Mouse (Mus musculus) right cerebral cortex, adult 18-20 months (tissue): ENCODE results near the gene Lcn12.

ENCODE experiments used
- DNase-seq: peaks from one replicate; pipeline ENCODE4 v3.0.0; 2022; ENCODE audit warnings: mixed read lengths

Lcn12 gene

DNA sequence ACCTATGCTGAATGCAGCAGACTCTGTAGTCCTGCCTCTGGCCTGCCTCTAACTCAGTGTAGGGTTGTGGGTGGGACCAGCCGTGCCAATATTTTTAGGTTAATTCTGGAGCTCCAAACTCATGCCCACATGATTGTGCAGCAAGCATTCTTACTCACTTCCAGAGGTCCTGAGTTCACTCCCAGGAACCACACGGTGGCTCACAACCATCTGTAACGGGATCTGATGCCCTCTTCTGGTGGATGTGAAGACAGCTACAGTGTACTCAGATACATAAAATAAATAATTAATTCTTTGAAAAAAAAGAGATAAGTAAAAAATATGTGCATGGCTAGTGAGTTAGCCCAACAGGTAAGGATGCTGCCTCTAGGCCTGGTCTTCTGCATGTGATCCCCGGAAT is 2.8 kb upstream of the Lcn12 start:
- DNase-seq = no peak

DNA sequence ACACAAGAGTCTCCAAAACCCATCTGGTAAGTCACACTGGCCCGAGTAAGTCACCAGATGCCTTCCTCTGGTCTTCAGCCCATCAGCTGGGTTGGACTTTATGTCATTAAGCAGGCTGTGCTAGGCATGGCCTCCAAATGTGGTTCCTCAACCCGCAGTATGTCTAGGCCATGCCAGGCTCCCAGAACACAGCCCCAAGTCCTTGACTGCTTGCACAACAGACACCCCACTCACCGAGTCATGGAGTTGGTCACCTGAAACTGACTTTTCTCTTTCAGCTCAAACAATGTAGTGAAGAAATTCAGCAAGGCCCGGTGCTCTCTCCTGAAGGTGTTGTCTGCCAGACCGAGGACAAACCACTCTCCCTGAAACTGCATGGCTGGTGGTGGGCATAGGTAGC is 723 bp downstream of the Lcn12 start:
- DNase-seq = no peak

DNA sequence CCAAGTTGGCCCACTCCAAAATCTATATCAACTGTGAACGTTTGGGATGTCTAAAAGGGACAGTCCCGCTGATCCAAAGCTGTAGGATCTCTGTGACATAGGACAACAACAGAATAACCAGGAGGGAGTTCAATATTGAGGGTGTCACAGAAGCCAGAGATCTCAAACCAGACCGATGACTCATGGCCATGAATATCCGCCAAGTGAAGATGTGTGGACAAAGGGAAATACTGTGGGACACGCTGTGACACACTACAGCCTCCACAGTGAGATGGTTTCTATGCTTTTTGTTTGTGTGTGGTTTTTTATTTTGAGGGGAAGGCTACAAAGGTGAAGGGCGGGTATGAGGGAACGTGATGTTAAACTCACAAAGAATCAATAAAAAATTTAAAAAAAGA is 5.0 kb downstream of the Lcn12 start:
- no peak for DNase-seq

DNA sequence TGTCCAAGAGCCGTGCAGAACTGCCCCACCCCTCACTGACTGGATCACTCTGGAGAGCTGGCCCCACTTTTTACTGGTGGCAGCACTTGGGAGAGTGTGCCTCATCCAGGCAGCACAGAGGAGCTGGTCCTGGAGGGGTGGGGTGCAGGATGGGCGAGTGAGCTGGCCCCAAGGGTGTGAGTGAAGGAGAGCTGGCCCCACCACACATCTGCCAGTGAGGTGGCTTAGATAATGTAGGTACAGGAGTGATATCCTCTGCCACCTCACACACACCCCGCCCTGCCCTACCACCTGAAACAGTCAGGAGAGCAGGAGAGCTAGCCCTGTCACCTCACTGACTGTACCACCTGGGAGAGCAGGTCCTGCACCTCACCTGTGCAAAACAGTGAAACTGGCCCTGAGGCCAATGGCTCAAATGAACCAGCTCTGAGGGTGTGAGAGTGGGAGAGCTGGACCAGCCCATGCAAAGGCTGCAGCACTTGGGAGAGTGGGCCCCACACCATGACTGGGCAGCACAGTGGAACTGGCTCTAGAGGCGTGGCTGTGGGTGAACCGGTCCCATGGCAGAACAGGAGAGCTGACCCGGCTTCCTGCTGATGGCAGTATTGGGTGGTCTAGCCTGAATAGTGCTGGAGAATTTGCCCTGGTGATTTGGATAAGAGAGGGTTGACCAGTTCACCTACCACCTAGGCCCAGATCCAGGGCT is 5.6 kb downstream of the Lcn12 start:
- no peak for DNase-seq

DNA sequence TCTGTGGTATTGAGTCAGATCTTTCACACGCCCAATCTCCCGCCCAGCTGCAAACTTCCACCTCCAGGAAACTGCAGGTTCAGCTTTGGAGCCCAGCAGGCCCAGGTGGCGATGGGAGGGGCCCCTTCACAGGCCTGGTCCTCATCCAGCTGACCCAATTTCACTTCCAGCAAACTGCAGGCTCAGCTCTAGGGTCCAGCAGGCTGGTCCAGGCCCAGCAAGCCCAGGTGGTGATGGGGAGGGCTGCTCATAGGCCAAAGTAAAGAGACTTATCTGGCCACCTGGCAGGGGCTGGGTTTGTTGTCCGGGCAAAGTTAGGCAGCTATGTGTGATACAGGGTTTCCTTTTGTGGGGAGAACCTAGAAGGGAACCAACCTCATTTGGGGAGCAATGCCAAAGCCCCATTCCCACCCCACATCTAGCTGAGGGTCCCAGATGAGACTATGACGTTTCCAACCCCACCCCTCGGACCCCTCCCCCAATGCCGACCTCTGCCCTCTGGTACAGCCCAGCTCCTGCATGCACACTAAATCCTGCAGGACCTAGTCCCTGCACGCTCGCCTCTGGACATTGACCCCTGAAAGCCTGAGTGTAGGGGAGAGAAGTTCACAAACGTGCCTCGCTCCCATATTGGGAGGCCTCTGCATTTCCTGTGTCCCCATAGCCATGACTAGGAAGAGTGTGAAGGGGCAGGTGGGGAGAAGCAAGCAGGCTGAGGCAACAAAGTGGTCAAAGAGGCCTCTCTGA is 8.6 kb downstream of the Lcn12 start:
- DNase-seq = no peak

DNA sequence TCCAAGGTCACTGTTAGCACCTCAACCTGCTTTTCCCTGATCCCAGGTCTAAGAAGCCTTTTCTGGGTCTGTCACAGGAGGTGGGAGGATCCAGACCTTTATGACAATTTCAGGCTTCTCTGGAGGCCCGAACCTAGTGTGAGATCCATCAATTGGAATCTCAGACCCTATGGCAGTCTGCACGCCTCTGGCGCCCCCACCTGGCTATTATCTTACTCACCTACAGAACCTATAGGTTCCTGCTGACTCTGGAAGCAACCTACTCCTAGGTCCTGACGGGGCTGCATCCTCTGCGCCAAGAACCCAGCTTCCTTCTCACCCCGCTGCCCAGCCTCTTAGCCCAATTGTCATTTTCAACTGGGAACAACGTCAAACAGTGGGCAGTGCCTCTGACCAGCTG is 10.7 kb downstream of the Lcn12 start:
- DNase-seq = no peak

DNA sequence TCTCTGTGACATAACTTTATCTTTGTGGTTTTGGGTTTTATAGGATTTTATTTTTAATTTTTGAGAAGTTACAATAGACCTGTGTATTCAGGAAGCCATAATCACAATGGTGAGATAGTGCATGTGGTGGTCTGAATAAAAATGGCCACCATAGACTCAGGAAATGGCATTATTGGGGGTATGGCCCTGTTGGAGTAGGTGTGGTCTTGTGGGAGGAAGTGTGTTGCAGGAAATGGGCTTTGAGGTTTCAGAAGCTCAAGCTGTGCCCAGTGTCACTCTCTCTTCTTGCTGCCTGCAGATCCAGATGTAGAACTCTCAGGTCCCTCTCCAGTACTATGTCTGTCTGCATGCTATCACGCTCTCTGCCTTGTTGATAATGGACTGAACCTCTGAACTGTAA is 13.2 kb downstream of the Lcn12 start:
- no peak for DNase-seq

DNA sequence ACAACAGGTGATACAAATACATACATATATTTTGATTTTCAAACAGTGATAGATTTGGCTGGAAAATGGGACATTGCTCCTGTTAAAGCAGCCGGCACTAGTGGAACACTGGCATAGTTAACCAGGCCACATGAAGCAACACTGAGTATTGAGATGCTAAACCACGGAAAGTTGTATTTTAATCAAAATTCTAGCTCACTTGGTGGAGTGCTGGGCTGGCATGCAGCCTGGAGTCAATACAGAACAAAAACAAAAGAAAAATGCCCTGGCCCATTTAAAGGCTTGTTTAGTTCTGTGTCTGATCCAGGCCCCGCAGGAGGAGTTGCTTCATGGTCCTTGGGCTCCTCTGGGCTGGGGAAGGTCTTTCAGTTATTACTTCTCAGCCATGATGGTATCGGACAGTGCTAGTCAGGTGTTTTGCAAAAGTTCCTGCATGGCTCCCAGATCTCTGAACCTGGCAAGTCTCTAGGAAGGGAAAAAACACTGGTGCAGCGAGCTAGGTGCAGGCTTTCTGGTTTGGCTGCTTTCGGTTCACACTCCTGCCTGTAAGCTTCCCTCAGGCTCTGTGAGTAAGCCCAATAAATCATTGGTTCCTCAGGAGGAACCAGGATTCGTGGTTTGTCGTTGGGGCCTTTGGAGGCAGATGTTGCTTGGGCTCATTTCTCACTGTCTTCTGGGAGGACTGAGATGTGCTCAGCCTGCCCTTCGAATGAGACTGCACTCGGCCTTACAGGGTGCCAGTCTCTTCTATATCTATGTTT is 14.0 kb downstream of the Lcn12 start:
- no peak for DNase-seq

DNA sequence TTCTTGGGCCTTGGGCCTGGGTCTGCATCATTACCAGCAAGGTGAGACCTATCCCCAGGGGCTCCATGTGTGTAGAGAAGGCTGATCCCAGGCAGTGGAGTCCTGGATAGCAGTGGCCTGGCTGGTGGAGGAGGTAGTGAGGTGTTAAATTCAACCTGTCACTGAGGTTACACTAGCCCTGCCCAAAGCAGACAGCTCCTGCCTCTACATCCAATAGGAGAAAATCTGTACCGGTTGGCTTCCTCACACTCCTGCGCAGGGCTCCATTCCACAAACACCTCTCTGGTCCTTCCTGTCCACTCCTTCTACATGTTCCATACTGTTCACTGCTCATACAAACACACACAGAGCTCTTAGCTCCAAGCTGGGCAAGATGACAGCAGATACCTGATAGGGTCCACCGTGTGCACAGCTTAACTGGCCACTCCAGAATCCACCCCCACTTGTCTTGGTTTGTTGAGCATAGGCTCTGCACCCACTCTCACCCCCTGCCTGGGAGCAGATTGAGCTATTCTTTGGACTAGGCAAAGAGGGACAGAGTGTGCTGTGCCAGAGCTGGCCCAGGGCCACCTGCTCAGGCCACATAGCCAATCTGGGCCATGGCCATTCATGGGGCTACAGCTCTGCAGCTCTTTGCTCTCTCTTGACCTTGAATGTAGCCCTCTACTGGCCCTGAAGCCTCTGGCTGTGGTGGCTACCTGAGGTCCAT is 15.6 kb downstream of the Lcn12 start:
- DNase-seq = peak; percentile 80

DNA sequence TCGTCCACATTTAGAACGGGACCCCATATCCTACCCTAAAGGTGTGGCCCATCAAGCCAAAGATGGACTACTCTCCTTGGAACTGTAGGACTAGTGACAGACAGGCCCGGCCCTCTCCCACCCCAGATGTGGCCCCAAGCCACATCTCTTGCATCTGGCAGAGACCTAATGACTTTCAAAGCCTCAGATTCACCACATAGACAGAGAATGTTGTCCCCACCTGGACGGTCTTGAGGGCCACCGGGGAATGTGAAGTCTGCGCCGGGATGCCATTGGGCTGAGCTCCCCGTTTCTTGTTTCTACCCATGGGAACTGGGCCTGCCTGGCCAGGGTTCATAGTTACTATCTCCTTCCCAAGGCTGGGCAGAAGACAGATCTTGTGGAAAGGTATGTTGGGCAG is 16.2 kb downstream of the Lcn12 start:
- DNase-seq = no peak

DNA sequence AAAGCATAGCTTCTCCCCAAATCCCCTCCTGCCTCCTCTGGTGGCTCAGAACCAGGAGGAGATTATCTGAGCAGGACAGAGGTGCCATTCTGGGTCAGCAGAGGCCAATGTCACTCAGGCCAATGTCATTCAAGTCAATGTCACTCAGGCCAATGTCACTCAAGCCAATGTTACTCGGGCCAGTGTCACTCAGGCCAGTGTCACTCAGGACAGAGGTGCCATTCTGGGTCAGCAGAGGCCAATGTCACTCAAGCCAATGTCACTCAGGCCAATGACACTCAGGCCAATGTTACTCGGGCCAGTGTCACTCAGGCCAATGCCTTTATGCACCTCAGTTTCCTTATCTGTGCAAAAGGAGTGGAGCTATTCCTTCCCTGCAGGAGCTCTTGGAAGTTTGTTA is 21.2 kb downstream of the Lcn12 start:
- no peak for DNase-seq

DNA sequence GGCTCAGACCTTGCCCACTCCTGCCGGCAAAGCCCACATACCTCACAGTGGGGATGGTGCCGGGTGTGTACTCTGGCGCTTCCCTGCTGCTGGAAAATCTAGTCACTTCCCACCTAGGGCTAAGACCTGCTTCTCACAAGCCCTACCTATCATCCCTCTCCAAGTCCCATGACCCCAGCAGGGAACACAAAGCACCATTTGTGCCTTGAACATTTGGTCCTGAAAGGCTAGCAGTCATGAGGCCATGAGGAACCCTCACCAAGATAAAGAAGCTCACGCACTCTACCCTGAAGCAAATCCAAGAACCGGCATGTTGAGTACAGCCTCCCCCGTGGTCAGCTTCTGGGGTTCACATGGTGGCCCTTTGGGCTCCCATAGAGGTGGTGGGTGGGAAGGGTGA is 23.7 kb downstream of the Lcn12 start, which contains the start of gene Ptgds:
Gene Ptgds, minus strand, starts transcription at position 78 of the 400 bp plus-strand sequence.
- DNase-seq = no peak

DNA sequence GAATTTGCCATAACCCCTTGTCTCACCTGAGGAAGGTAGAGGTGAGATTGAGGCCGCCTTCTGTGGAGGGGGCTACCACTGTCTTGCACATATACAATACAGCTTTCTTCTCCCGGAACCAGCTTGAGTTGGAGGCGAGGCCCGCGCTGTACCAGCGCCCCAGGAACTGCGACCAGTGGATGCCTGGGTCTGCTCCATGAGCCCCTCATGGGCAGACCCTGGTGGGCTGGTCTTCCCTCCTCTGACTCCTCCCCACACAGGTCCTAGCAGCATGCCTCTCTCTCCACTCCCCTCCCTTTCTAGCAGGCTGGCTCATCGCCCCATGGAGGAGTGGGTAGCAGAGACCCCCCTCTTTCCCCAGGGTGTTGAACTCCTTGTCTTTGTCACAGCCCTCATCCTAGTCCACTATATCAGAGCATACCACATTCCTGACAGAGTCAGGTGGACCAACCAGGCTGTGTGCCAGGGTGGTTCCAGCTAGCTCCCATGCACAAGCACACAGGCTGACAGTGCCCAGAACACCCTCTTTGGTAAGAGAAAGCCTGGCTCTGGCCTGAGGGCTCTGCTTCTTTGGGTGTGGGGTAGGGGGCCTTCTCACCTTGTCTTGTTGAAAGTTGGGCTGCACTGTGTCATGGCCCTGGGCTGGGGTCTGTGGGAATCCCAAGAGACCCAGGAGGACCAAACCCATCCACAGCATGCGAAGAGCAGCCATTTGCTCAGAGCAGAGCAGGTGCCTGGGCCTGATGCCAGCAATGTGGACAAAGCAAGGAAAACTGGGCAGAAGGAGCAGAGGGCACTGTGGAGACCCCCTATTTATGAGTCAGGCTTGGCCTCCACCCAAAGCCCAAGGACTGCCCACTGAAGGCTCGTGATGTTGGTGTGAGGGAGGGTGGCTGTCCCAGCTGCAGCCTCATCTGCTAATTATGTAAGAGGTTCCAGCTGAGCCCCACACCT is 24.5 kb downstream of the Lcn12 start:
- DNase-seq = peak; percentile 70

DNA sequence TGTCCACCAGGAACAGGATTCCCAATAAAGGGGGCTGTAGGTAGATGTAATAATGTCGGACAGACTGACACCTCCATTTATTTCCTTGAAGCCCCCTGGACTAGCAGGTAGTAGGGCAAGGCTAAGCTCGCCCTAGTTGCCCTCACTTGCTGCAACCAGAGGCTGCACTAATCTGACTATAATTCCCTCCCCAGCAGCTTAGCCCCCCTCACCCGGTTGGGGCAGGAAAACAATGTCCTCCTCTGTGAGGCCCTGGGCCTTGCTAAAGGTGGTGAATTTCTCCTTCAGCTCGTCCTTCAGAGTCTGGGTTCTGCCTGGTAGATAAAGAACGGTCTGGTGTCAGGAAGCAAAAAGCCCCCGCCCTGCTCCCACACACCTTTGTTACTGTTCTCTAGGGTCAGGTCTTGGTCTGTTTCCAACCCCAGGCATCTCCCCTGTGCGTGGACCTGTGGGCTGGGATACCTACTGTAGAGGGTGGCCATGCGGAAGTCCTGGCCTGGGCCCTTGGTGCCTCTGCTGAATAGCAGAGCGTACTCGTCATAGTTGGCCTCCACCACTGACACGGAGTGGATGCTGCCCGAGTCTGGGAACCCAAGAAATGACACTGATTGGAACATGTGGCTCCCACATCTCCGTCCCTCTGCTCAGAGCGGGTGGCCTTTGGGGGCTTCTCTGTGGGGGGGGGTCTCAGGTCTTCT is 26.0 kb downstream of the Lcn12 start:
- DNase-seq = no peak

DNA sequence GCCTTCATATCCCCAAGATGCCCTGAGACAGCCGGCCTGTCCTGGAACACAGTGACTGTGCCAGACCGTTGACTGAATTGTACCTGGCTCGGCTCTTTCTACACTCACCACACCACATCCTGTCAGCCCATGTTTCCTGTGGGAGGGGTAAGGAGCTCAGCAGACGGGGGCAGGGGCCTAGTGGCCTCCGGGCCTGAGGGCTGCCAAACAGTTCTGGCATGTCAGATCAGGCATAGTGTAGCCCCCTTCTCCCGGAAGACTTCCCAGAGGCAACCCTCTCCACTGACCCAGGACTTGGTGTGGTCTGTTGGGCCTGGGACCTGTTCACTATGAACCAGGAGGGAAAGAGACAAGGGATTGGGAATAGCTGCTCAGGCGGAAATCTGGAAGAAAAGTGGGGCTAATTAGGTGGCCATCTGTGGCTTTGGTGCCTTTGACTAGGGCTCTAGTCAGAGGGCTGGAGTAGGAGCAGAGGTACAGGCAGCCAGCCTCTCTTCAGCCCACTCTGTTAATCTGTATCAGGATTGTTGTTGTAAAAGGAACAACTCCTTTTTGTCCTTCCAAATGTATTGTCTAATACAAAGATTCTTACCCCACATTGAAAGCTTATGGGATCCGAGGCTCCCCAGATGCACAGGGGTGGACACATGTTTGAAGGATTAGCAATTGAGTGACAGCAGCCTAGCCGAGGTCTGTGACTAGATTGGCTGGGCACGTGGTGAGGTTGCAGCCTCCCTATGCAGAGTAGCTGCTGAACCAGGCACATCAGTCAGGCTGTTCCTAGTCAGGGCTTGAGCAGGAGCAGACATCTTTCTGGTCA is 27.7 kb downstream of the Lcn12 start:
- no peak for DNase-seq

DNA sequence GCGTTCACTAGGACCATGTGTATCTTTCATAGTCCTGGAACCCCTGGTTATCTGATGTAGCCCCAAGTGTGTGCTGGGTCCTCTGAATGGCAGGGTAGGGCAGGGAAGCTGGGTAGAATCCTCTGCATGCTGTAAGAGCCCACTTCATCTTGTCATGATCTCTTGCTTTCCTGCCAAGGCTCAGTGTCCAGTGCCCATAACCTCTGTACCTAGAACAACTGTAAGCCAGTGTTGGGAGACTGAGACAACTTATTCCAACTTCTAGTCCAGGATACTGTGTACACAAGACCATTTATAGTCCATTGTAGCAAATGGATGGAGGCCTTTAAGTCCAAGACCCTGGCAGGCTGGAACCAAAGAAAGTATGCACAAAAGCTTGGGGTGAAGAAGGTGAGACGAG is 28.5 kb downstream of the Lcn12 start:
- DNase-seq = no peak

DNA sequence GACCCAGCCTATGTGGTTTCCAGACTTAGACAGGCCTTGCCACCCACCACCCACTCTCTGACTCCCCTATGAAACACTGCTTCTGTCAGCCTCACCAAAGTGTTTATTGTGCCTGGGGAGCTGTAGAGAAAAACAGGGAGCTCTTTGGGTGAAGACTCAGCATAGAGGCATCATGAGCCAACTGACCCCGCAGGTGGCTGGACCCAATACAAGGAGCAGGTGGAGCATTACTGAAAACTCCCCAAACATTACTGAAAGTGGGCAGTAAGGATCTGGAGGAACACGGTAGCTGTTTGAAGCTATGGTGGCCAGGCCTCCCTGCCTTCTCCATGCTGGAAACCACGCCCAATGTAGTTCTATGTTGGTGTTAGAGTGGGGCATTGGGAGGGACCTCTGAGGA is 30.1 kb downstream of the Lcn12 start:
- DNase-seq = no peak

DNA sequence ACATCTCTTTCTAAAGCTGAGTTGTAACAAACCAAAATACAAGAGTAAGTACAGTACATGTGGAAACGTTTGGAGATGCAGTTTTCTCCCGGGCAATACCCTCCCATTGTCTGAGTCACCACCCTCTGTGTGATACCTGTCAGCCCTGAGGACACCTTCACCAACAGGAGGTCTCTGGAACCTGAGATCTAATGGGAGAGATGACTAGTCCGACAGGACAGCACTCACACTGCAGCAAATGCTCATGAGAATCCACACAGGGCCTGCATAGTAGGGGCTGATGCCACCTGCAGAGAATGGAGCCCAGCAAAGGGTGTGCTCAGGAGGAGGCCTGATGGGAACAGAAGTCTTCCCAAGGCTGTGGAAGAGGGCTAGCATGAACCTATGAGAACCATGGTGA is 32.3 kb downstream of the Lcn12 start:
- DNase-seq = no peak

DNA sequence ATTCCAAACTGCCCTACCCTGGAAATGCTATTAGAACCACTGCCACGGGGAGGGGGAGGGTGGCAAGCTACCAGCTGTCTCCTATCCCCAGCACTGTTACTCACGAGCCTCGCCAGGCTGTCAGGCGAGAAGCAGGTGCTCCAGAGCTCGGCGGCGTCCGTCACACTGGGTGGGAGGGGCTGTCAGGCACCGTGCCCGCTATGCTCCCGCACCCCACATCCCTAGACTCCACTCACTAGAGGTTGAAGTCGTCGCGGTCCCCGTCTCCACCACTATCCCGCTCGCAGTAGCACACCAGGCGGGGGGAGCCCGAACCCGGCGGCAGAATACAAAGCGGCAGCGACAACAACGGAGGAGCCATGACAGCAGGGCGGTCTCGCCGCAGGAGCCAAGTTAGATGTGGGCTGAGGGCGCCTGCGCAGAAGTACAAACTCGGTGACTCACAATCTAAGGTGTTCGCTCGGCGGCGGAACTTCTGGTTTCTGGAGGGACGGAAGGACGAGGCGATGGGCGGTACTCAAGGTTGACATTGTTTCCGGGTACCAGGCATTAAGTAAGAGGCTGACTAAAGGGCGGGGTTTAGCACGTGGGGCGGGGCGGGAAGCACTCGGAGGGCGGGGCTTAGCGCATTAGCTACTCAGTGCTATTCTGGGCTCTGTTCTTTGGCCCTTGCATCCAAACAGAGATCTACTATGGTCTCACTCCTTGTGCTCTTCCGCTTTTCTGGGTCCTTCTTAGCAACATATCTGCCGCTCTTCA is 33.0 kb downstream of the Lcn12 start, which contains the start of gene Paxx:
Gene Paxx, minus strand, starts transcription at position 544 of the 759 bp plus-strand sequence.
- DNase-seq = peak; percentile 97

DNA sequence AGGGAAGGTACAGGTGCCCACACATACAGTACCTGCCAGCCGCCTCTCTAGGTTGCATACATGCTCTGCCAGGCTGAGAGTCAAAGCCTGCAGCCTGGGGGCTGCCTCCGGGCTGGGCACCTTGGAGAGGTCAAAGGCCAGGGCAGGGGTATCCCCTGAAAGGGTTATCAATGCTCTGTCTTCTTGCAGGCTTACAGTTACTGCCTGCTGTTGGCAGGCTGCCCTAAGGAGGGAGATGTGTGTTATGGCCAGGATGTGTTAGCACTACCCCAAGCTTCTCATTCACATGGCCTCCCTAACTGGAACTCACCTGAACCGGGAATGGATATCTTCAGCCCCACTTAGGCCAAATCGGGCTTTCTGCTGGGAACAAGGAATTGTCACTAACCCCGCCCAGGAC is 33.6 kb downstream of the Lcn12 start:
- DNase-seq = no peak
